Mouse (Mus musculus) 3T3-L1 (cell line): ENCODE results near the gene Igf2bp3.
"Not testable (repeated sequence)": the region's sequence is repeated elsewhere in the genome, so short reads cannot be mapped to it uniquely, and the experiment has no call there.

Experiments
- DNase-seq: peaks from one replicate; pipeline ENCODE4 v3.0.0-alpha.2; 2015; ENCODE audit warnings: low read depth, low spot score

The Igf2bp3 gene

GRCm38 (mm10) chr6:49214928-49215747 is at the start of gene Igf2bp3:
Gene Igf2bp3 (minus strand): TSS chr6:49214957.
- DNase-seq = peak; percentile 91

DNA sequence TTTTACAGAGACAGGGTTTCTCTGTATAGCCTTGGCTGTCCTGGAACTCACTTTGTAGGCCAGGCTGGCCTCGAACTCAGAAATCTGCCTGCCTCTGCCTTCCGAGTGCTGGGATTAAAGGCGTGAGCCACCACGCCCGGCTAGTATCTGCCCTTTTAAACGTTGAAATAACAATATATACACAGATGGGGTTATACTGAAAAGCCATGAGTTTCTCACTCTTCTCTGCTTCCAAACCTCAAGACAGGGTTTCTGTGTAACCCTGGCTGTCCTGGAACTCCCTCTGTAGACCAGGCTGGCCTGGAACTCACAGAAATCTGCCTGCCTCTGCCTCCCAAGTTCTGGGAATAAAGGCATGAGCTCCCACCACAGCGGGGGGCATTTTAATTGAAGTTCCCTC is 49.7 kb upstream of the Igf2bp3 start:
- DNase-seq = not testable (repeated sequence)

DNA sequence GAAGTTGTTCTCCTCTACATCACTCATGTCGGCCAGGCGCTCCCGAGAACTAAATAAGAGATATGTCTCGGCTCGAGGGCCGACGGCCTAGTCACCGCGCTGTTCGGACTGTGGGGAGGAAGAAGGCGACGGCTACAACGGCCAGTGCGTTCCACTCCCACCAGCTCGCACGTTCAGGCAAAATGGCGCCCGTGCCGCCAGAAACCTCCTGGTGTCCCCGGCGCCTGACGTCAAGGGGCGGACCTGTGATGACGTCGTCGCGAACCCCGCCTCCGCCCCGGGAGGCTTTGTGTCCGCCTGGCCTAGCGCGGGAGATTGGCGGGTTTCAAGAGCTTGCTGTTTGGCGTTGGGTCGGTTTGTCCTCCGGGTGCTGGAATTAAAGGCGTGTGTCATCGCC is 49.1 kb upstream of the Igf2bp3 start, which contains the start of gene Tra2a:
Tra2a (minus strand) TSS at position 187 of the 397 bp plus-strand sequence.
- peak; percentile 98 for DNase-seq

- DNase-seq = peak; percentile 61
These were observed 48.5 kb upstream of the Igf2bp3 start for GRCm38 (mm10) chr6:49263081-49263846.

DNA sequence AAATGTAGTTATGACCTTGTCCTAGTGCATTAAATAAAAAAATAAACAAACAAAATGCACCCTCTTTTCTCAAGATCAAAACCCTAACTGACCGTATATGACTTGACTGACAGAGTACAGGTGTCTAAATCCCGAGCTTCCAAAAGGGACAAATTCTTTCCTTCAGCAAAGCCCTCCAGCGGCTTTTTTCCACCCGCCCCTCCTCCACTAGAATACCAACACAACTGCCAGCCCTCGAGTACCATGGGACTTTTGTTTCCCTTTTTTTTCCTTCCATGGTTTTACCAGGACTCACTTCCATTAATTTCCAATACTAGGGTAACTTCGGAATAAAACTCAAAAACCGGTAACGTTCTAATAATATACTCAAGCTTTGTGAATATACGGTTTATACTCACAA is 47.7 kb upstream of the Igf2bp3 start:
- DNase-seq = peak; percentile 58

GRCm38 (mm10) chr6:49259711-49260110 is 45.0 kb upstream of the Igf2bp3 start:
- DNase-seq = peak; percentile 39

DNA sequence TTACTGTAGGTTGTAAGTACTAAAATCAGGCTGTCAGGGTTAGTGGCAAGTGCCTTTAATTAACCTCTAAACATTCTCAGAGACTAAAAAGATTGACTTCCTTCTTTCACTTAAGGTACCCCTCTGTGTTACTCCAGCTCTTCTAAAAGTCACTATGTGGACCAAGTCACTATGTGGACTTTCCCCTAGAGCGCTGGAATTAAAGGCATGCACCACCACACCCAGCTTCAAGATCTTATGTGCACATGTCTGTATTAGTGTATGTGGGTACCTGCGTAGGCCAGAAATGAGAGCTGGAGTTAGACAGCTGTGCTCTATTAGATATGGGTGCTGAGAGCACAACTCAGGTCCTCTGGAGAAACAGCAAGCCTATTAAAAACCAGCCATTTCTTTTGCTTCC is 43.1 kb upstream of the Igf2bp3 start:
- no peak for DNase-seq

DNA sequence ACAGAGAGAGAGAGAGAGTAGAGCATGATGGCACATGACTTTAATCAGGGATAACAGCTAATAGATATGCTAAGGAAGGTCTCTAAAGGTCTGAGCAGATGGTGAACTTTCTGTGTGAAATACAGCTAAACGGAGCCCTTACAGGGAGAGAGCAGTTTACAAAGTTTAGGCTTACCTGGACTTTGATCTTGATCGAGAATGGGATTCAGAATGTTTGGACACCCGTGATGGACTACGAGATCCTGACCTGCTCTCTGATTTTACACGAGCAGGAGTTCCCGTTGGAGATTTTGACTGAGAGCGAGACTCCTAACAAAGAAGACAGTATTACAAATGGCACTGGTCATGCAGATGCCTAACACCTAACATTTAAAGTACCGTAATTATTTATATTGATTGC is 37.5 kb upstream of the Igf2bp3 start:
- DNase-seq = no peak

GRCm38 (mm10) chr6:49251199-49251598 is 36.4 kb upstream of the Igf2bp3 start:
- peak; percentile 50 for DNase-seq

GRCm38 (mm10) chr6:49247246-49247645 is 32.5 kb upstream of the Igf2bp3 start:
- DNase-seq = peak; percentile 78

DNA sequence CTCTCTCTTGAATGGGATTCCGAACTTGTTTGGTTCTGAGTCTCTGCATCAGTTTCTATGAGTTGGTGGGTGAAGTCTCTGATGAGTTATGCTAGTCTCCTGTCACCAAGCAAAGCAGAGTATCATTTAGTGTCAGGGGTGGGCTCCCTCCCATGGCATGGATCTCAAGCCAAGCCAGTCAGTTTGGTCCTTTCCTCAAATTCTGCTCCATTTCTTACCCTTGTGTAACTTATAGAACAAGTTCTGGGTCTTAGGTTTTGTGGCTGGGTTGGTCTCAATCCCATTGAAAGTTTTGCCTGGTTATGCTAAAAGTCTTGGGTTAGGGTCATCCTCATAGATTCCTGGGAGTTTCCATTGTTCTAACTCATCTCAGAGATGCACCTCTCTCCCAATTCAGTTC is 27.6 kb upstream of the Igf2bp3 start:
- no peak for DNase-seq

DNA sequence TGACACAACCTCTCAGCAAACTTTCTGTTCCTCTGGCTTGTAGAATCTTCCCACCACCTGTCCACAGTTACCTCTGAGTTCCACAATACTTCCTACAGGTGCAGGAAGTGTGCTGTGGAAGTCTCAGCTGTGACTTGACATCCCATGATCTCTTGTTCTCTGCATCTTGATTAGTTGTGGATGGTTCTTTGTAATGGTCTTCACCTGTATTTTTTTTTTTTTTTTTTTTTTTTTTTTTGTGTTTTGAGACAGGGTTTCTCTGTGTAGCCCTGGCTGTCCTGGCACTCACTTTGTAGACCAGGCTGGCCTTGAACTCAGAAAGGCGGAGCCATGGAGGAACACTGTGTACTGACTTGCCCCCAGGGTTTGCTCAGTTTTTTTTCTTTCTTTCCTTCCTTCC is 26.8 kb upstream of the Igf2bp3 start:
- no peak for DNase-seq

- peak; percentile 99 for DNase-seq
These were observed 21.6 kb upstream of the Igf2bp3 start for GRCm38 (mm10) chr6:49236331-49236730.

DNA sequence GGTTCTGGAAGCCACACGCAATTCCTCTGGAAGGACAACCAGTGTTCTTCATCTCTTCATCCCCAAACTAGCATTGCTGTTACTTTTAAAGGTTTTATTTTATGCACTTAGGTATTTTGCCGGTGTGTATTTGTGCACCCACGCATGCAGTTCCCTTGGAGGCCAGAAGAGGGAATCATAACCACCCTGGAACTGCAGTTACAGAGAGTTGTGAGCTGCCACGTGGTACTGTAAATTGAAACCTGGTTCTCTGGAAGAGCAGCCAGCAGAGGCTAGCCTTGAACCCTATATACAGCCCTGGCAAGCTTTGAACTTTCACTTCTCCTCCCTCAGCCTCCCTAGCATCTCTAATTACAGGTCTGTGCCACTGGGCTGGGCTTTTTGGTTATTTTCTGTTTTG is 18.6 kb upstream of the Igf2bp3 start:
- DNase-seq = peak; percentile 49

GRCm38 (mm10) chr6:49228126-49228679 is 13.4 kb upstream of the Igf2bp3 start:
- DNase-seq = peak; percentile 71

DNA sequence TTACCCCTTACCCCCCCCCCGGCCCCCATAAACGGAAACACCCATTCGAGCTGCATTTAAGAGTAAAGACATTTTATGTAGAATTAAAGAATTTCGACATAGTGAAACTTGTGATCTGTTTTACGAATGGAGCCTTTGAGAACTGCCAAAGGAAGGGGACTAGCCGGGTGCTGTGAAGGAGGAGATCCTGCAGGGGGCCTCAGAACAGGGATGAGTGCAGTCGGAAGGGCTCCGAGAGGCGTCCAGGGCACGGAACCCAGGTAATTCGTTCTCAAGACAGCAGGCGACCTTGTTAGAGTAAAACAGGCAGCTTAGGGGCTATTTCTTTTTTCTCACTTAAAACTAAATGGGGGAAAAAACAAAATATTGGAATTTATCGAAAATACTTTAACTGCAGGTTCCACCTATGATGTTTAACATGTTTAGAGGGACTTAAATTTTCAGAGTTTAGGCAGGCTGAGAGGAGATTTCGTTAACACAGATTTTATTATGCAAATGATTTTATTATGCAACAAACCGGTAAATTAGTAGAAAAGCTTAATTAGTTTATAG is 12.5 kb upstream of the Igf2bp3 start:
- DNase-seq = peak; percentile 57

DNA sequence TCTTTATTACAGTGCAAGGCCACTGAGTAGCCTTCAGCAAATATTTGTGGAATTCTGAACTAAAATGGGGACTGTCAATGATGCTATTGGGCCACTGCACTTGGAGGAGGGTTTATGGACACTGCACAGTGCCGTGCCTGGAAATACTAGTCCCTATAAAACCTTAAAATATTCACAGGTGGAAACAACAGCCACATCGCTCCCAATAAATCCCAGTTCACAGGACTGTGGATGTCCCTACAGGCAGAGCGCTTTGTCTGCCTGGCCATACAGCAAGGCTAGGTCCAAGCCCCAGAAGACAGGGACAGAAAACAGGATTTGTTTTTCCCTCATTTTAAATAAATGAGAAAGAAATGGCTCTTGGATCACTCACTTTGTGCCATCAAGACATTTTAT is 11.0 kb upstream of the Igf2bp3 start:
- no peak for DNase-seq

DNA sequence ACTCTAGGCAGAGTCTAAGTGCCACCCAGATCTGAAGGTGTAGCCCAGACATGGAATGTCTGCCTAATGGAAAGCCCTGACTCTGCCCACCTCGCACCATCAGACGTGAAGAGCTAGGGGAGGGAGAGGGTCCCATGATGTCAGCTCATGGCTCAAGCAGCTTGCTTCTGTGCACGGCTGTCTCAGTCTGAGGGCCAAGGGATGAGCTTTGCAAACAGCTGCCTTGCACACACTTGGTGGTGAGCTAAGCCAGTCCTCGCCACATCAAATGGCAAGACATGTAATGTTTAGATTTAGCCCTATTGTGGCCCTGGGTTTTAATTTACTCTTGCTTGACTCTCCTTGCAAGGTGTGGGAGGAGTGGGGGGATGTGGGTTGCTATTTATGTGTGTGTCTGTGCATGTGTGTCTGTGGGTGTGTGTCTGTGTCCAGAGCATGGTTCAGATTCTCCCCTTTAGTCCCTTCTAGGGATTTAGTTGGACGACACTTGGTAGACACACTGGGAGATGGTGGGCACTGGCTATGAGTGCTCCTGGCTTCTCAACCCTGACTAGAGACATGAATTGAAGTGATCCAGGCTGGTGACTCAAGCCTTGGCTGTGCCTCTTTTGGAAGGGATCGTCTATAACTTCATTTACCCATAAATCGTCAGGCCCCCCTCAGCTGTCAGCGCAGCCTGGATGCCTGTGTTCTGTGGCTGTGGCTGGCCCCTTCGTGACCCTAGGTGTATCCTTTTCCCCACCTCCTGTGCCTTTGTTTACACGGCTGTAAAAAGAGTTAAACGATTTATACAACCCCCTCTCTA is 10.4 kb upstream of the Igf2bp3 start:
- no peak for DNase-seq

DNA sequence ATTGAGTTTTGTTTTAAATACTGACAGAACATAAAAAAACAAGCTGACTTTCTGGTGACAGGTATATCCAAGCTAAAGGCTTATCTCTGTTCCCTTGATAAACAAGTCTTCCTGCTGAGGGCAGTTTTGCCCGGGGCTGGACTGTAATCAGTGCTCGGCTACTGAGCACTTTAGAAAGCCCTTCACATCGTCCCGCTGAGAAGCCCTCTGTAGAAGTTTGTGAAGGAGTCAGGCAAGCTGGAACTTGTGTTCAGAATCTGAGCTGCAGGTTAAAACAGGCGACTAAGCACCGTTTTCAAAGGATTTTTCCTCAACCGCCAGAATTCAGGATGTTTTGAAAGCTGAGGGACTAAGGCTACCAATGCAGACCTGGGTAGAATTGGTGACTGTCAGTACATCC is 7.1 kb upstream of the Igf2bp3 start:
- no peak for DNase-seq

DNA sequence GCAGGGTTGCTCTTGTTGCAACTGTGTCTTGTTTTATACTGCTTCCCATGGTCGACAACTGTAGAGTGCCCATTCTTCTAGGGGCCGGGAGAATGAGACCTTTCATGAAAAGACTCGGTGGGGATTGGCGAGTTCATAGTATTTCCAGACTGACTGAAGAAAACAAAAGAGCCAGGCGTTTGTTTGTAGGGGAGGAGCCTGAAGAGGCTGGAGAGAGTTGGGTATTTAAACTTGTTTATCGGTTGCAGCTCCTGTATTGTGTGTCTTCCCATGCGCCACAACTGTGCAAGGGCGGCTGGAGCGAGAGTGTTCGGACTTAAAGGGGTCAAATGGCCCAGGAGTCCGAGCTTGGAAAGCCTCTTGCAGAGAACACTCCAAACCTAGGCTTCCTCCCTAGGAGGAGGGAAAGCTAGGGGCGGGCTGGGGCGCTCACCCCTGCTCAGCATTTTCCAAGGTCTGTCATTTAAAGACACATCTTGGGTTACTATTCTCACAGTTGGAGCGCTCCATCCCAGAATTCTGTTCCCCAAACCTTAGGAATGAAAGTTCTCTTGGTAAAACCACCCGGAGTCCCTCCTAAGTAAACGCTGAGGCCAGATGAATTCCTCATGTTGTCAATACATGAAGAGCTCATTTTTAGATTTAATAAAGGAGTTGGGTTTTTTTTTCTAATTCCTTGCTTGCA is 5.3 kb upstream of the Igf2bp3 start:
- DNase-seq = no peak
